Mouse (Mus musculus) cortical plate, adult 2 months (tissue): ENCODE data around the gene Megf6. TPM values are rescaled to one million over a fixed set of nuclear protein-coding genes. Genes with fewer than 3 reads are reported as not detected.
A peak's percentile ranks its signal among the peaks of the same experiment; 100 is the strongest.

Experiments used
- H3K27ac ChIP-seq: fragments of 200-500 bp; 2 replicates; pipeline ENCODE4 v1.5.1; 2012; ENCODE audit warnings: low read length, control low read depth, inconsistent platforms; ENCODE audit not compliant: insufficient read depth
- H3K4me1 ChIP-seq: fragments of 200-500 bp; 2 replicates; pipeline ENCODE4 v1.6.1; 2011; ENCODE audit warnings: low read length; ENCODE audit not compliant: control insufficient read depth, insufficient read depth
- H3K4me3 ChIP-seq: fragments of 200-500 bp; 2 replicates; pipeline ENCODE4 v1.5.1; 2011; ENCODE audit warnings: mild to moderate bottlenecking, low read length, control low read depth; ENCODE audit not compliant: insufficient read depth
- CTCF ChIP-seq: fragments of 200-500 bp; IDR thresholded peaks from 2 replicates; pipeline ENCODE4 v1.5.1; 2011; ENCODE audit warnings: mild to moderate bottlenecking, control low read depth, low read length; ENCODE audit not compliant: insufficient read depth; ENCODE audit errors: extremely low read depth
- POLR2A ChIP-seq: fragments of 200-500 bp; IDR thresholded peaks from 2 replicates; pipeline ENCODE4 v1.6.1; 2011; ENCODE audit warnings: mild to moderate bottlenecking, low read length, control low read depth; ENCODE audit not compliant: insufficient read depth; ENCODE audit errors: extremely low read depth
- polyA plus RNA-seq: library from polyadenylated mRNA; depleted of rRNA; stranded (reverse); fragments of >200 nt; gene quantifications from 2 replicates; pipeline ENCODE4 v1.2.3, GENCODE M21; 2012

Gene Megf6
- polyA plus RNA-seq, 1 experiment, result 3.0 TPM

DNA sequence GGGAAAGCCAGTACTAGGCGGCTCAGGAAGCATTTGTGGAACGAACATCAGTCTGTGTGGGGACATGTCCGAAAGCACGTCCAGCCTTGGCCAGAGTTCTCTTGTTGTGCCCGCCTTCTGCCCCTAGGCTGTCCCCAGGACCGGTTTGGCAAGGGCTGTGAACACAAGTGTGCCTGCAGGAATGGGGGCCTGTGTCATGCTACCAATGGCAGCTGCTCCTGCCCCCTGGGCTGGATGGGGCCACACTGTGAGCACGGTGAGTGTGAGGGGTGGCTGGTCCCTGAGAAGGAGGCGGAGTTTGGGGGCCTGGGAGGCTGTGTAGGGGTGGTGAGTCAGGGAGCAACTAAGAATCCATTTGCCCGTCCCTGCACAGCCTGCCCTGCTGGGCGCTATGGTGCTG, 99.0 kb downstream of the Megf6 start:
- TF ChIP-seq CTCF, result no peak

DNA sequence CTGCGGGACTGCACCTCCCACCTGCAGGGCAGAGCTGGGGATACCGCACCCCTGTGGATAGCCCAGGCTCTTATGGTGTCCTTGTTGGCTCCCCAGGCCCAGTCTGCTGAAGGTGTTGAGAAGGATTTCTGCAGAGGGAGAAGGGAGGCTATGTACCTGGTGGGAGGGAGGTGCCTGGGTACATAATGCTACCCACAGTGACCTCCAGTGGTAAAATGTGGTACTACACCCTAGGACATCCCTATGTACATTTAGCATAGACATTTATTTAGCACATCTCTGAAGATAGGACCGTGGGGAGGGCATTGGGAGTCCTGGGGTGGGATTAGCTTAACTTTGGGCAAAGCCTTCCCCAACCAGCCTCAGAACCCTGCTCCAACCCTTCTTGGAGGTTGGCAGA, 102.5 kb downstream of the Megf6 start:
- TF ChIP-seq POLR2A (no peak), CTCF (peak; percentile 70)
- H3K4me1 ChIP-seq, result no peaks in the 10 kb centered on the region
- H3K27ac ChIP-seq, result no peak overlapping the region
- no peak overlapping the region for H3K4me3 ChIP-seq

More for the DNA sequence above, 99.0 kb downstream of the Megf6 start:
- no peak overlapping the region for H3K27ac ChIP-seq
- no peaks in the 10 kb centered on the region for H3K4me1 ChIP-seq
- no peak overlapping the region for H3K4me3 ChIP-seq

DNA sequence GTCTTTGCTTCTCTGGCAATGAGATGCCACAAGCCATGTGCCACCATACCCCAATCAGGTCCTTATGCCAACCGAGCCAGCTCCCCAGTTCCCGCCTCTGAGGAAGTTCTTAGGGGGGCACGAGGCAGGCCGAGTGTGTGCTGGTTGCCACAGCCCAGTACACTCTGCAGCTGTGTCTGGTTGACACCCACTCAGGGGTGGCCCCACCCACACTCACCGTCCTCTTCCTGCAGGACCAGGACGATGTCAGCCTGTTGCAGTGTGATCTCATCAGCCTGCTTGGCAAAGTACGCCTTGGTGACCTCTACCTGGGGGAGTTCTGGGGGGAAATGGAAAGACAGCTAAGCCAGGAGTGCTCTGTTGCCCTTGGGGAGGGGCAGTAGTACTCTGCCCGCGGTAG, 109.0 kb downstream of the Megf6 start:
- TF ChIP-seq CTCF (no peak), POLR2A (no peak)
- Histone ChIP-seq H3K4me3 (no peak overlapping the region), H3K4me1 (no peaks in the 10 kb centered on the region), H3K27ac (no peak overlapping the region)

DNA sequence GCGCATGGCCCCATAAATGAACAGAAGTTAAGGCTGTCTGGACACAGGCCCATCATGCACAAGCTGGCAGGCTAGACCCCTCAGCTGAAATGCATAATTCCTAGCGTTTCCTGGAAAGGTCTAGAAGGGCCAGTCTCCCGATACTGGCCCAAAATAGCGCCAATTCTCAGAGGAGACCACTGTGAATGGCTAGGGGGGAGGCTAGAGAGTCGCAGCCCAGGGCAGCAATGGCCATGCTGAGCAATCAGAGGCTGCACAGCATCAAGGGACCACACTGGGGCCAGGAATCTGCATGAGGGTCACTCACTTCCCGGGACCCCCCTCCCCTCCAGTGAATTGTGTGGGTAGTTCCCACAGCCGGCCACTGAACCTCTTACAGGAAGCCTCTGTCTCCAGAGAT, 113.1 kb downstream of the Megf6 start:
- no peak overlapping the region for H3K27ac ChIP-seq
- H3K4me3 ChIP-seq, result no peak overlapping the region
- H3K4me1 ChIP-seq, result no peaks in the 10 kb centered on the region
- no peak for TF ChIP-seq POLR2A
- TF ChIP-seq CTCF, result no peak

DNA sequence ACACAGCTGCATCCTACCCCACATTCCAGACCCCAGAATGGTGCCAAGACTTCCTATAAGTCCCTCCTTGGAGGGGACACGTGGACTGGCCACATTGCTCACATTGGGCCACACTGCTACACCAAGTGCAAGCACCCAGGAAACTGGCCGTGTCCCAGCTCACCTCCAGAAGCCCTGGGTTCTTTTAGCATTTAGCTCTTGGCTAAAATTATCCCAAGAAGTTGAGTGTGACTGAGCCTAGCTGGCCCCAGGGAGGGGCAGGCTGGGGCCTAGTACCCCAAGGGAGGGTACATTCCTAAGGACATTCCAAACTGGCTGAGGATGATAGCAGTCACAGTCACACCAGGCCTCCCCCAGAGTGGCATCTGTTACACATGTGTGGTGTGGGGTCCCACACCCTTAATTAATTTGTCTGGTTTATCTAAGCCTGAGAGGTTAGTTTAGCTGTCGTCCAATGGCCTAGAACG, 123.2 kb downstream of the Megf6 start:
- Histone ChIP-seq H3K27ac (no peak overlapping the region), H3K4me3 (no peak overlapping the region), H3K4me1 (no peaks in the 10 kb centered on the region)
- no peak for TF ChIP-seq POLR2A
- no peak for TF ChIP-seq CTCF

DNA sequence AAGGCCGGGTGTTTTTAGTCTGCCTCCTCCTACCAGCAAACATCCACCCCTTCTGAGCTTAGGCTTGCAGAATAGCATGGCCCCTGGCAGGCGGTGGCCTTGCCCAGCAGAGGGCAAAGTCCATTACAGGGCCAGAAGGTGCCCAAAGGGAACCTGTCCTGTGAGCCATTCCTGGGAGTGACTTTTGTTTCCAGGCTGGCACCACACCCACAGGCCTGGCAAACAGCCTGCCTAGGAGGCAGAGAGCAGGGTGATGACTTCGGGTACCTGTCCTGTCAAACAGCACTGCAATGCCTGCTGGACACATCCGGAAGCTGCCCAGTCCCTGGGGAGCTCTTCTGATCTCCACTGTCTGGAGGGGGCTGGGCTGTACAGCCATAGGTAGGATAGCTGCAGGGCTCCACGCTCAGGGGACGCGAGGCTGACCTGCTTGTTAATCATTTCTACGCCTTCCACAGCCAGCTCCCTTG, 123.8 kb downstream of the Megf6 start:
- no peak for TF ChIP-seq CTCF
- no peak for TF ChIP-seq POLR2A
- Histone ChIP-seq H3K4me1 (no peaks in the 10 kb centered on the region), H3K4me3 (no peak overlapping the region), H3K27ac (no peak overlapping the region)

DNA sequence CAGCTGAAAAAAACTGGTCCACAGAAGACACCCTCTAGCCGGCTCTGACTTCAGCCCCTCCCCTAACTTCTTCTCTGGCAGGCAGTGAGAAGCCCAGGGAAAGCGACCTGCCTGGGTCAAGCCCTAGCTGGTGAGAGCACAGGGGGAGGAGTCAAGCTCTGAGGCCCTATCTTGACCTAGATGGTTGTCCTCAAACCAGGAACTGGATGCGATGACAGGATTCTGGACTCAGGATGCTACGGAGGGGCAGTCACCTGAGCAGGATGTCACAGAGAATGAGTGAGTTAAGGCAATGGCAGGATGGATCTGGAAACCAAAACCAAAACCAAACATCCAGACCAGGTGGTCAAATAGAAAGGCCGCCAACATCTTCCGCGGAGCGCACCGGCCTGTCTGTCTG, 127.2 kb downstream of the Megf6 start:
- no peak overlapping the region for H3K27ac ChIP-seq
- H3K4me1 ChIP-seq, result no peaks in the 10 kb centered on the region
- no peak overlapping the region for H3K4me3 ChIP-seq
- TF ChIP-seq POLR2A (no peak), CTCF (no peak)

DNA sequence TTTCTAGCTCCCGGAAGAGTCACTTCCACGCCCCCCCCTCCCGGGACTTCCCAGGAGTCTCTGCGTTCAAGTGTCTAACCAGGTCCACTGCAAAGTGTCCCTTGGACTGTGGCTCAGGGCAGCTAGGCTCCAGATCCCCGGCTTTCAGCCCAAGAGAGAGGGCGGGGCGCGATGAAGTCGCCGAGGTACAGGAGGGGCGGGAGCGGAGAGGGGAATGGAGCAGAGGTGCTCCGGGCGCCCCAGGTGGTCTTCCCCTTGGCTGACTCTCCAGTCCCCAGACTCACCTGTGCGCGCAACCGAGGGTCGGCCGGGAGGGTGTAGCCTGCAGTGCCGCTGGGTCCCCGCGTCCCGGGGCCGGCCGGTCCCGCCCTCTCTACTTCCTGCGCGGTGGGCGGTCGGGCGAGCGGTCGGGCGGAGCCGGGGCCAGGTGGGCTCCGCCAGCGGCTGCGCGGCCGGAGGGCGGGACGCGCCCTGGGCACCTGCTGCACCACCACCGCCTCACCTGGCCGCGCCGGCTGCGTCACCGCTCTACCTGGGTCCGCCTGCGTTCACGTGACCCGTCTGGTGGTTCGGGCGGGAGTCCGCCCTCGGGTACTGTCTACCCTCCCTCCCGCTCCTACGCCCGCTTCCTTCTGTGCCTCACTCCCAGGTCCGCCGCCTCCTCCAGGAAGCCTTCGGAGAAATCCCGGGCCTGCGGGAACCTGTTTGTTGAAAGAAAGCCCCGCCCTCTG, 129.2 kb downstream of the Megf6 start:
- H3K4me3 ChIP-seq, result no peak overlapping the region; the same call in 1 of the 2 replicates

DNA sequence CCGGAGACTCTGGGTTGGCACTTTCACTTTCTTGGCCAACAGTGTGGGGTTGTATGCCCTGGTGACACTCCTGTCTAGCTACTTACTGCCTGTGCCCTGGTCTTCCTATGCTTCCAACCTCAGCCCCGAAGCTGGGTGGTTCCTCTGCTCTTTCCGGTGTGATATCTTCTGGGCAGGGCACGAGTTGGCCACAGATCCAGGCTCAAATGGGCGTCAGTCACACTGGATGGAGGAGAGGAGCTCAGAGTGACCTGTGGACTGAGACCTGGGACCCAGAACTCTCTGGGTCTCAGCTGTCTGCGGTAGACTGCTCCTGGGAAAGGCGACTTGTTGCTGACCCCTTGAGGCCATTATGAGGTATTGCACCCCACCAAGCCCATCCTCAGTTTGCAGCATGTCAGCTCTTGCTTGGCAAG, 130.9 kb downstream of the Megf6 start, which contains the start of gene Arhgef16:
TSS of gene Arhgef16 (minus strand) at position 211 of the 416 bp plus-strand sequence.
- H3K27ac ChIP-seq, result no peak within 1 kb of the TSS
- H3K4me3 ChIP-seq, result no peak within 1 kb of the TSS
- H3K4me1 ChIP-seq, result no peaks in the 10 kb centered on the region
- TF ChIP-seq CTCF (peak; percentile 95), POLR2A (no peak)

More for the DNA sequence above, 129.2 kb downstream of the Megf6 start:
- no peak for TF ChIP-seq POLR2A
- TF ChIP-seq CTCF, result no peak
- no peaks in the 10 kb centered on the region for H3K4me1 ChIP-seq
- H3K27ac ChIP-seq, result no peak overlapping the region

DNA sequence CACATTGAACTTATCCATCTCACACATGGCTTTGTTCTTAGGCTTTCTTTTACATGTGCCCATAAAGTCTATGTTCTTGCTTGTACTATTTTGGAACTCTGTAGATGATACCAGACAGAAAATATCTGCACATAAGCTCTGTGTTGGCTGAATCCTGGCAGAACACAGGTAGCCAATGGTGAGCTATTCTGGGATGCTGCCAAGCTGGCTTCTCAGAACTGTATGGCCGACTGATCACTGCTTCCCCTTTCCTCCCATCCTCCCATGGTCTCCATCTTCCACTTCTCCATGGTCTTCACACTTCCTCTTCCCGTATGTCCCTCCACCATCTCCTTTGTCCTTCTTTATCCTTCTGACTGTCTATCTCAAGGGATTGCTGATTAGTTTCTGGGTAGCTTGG, 138.6 kb downstream of the Megf6 start:
- TF ChIP-seq POLR2A (no peak), CTCF (no peak)
- Histone ChIP-seq H3K4me3 (no peak overlapping the region), H3K27ac (no peak overlapping the region), H3K4me1 (no peaks in the 10 kb centered on the region)
